Mouse (Mus musculus) lung, embryonic 14.5 days (tissue): Measurements from ENCODE around the gene Fbxw8. TPM values are rescaled to one million over a fixed set of nuclear protein-coding genes. Genes with fewer than 3 reads are reported as not detected.
A peak's percentile ranks its signal among the peaks of the same experiment; 100 is the strongest.

Experiments used
- ATAC-seq: fragments of 200-750 bp; cut with Nextera tagmentation; 2 replicates; pipeline ENCODE4 v1.8.0; 2017; ENCODE audit warnings: mild to moderate bottlenecking, moderate TSS enrichment, moderate library complexity; ENCODE audit not compliant: insufficient read depth
- DNase-seq: peaks from one replicate; pipeline ENCODE4 v3.0.0-alpha.2; 2015
- H3K27ac ChIP-seq: fragments of 300-500 bp; sonication (generic); 2 replicates; pipeline ENCODE4 v1.5.1; 2014; ENCODE audit warnings: low read depth, mild to moderate bottlenecking, moderate library complexity
- H3K27me3 ChIP-seq: fragments of 300-500 bp; sonication (generic); 2 replicates; pipeline ENCODE4 v1.6.1; 2014; ENCODE audit warnings: low read length, control low read depth; ENCODE audit not compliant: insufficient read depth
- H3K36me3 ChIP-seq: fragments of 300-500 bp; sonication (generic); 2 replicates; pipeline ENCODE4 v1.6.1; 2014; ENCODE audit warnings: control low read depth; ENCODE audit not compliant: insufficient read depth
- H3K4me1 ChIP-seq: fragments of 300-500 bp; sonication (generic); 2 replicates; pipeline ENCODE4 v1.6.1; 2014; ENCODE audit warnings: antibody characterized with exemption, control low read depth; ENCODE audit not compliant: insufficient read depth
- H3K4me2 ChIP-seq: fragments of 300-500 bp; sonication (generic); 2 replicates; pipeline ENCODE4 v1.6.1; 2014; ENCODE audit warnings: mild to moderate bottlenecking
- H3K4me3 ChIP-seq: fragments of 300-500 bp; sonication (generic); 2 replicates; pipeline ENCODE4 v1.5.1; 2014; ENCODE audit warnings: low read depth, low read length
- H3K9ac ChIP-seq: fragments of 300-500 bp; sonication (generic); 2 replicates; pipeline ENCODE4 v1.6.1; 2014
- H3K9me3 ChIP-seq: fragments of 300-500 bp; sonication (generic); 2 replicates; pipeline ENCODE4 v1.6.1; 2016; ENCODE audit warnings: low read depth, low read length, control low read depth
- CTCF ChIP-seq: IDR thresholded peaks from 2 replicates; pipeline ENCODE4 v1.5.1; 2016; ENCODE audit warnings: antibody characterized with exemption, low read depth
- WGBS: fragments of 180-500 bp; shearing (Covaris S2); extraction: QIAGEN DNeasy Blood & Tissue Kit; methylation state at CpG from one replicate; pipeline ENCODE4 v1.1.7; 2014; 5-methylcytosine and 5-hydroxymethylcytosine counted together
- polyA plus RNA-seq: library from polyadenylated mRNA; unstranded; fragments of >200 nt; fragmentation: Nextera tagmentation; extraction: Ambion mirVana; gene quantifications from 2 replicates; pipeline ENCODE4 v1.2.1, GENCODE M21; 2014

The Fbxw8 gene
- polyA plus RNA-seq, 1 experiment from 2014 or later: 31.3 TPM

DNA sequence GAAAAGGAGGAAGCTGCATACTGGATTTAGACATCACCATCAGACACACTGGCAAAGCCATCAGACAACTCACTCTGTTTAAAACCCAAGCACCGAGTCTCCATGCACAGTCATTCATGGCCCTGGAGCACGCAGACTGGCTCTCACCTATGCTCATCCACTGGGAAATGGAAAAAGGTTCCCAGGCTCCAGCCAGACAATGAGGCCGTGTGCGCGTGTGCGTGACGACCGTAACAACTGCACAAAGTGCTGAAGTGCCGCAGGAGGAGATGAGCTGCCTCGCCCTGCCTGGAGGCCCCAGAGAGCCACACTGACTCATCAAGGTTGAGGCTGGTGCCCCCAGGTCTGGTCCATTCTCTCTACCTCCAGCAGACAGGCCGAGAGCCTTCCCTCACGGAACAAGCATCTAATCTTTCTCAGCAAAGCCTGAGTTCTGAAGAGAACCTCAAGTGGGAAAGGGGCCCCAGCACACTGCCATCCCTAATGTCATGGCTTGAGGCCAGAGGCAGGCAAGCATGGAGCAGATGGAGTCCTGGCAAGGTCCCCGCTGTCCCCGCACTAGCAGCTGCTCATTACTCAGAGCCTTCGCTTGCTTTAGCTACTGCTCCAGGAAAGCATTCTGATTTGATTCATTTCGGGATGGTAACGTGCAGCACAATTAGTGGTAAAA, 47.0 kb downstream of the Fbxw8 start:
- TF ChIP-seq CTCF: no peak
- DNase-seq: peak; percentile 60
- WGBS: 76% methylated on average over 17 of the region's 17 CpGs
- no peaks in the 10 kb centered on the region for H3K9me3 ChIP-seq
- ATAC-seq: no peak
- no peak overlapping the region for H3K27ac ChIP-seq
- H3K4me1 ChIP-seq: no peaks in the 10 kb centered on the region
- H3K9ac ChIP-seq: no peak overlapping the region
- H3K27me3 ChIP-seq: no peaks in the 10 kb centered on the region
- H3K4me3 ChIP-seq: no peak overlapping the region
- H3K4me2 ChIP-seq: no peak overlapping the region
- peaks cover 69% of the 10 kb centered on the region for H3K36me3 ChIP-seq

DNA sequence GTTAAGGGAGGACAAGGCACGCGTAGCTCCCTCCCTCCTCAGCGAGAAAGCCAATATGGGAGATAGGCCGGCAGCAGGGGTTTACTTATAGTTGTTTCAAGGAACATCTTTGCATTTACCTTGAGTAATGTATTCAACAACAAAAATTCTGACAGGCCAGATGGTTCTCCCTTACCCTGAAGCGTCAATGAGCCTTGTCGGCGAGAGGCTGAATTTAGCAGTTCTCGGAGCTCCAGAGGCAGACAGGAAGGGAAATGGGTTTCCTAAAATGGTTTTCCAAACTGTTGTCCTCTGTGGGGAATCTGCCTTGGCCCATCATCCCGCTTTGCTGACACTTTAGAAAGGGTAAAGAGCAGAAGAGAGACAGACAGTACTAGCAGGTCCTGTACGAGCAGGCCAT, 48.6 kb downstream of the Fbxw8 start:
- H3K9me3 ChIP-seq: no peaks in the 10 kb centered on the region
- H3K4me2 ChIP-seq: no peak overlapping the region
- no peak overlapping the region for H3K27ac ChIP-seq
- no peaks in the 10 kb centered on the region for H3K4me1 ChIP-seq
- ATAC-seq (no peak), DNase-seq (no peak)
- no peak overlapping the region for H3K9ac ChIP-seq
- TF ChIP-seq CTCF: no peak
- no peak overlapping the region for H3K4me3 ChIP-seq
- H3K27me3 ChIP-seq: no peaks in the 10 kb centered on the region
- WGBS: 92% methylated on average over 10 of the region's 10 CpGs
- H3K36me3 ChIP-seq: peaks cover 58% of the 10 kb centered on the region

- Histone ChIP-seq H3K9me3 (no peaks in the 10 kb centered on the region), H3K4me1 (no peaks in the 10 kb centered on the region), H3K9ac (no peak overlapping the region), H3K36me3 (peaks cover 47% of the 10 kb centered on the region), H3K4me2 (no peak overlapping the region), H3K4me3 (no peak overlapping the region), H3K27me3 (no peaks in the 10 kb centered on the region), H3K27ac (no peak overlapping the region)
- no peak for DNase-seq
- no peak for ATAC-seq
- WGBS: 82% methylated on average over 8 of the region's 8 CpGs
- no peak for TF ChIP-seq CTCF
Observed at GRCm38 (mm10) chr5:118105536-118105935, 49.7 kb downstream of the Fbxw8 start.

GRCm38 (mm10) chr5:118099870-118100478, 55.3 kb downstream of the Fbxw8 start:
- ATAC-seq (no peak), DNase-seq (no peak)
- Histone ChIP-seq H3K9me3 (no peaks in the 10 kb centered on the region), H3K27ac (no peak overlapping the region), H3K4me1 (no peaks in the 10 kb centered on the region), H3K4me3 (no peak overlapping the region), H3K4me2 (no peak overlapping the region), H3K36me3 (peaks cover 28% of the 10 kb centered on the region), H3K9ac (no peak overlapping the region), H3K27me3 (no peaks in the 10 kb centered on the region)
- WGBS: 74% methylated on average over 8 of the region's 8 CpGs
- TF ChIP-seq CTCF: no peak

DNA sequence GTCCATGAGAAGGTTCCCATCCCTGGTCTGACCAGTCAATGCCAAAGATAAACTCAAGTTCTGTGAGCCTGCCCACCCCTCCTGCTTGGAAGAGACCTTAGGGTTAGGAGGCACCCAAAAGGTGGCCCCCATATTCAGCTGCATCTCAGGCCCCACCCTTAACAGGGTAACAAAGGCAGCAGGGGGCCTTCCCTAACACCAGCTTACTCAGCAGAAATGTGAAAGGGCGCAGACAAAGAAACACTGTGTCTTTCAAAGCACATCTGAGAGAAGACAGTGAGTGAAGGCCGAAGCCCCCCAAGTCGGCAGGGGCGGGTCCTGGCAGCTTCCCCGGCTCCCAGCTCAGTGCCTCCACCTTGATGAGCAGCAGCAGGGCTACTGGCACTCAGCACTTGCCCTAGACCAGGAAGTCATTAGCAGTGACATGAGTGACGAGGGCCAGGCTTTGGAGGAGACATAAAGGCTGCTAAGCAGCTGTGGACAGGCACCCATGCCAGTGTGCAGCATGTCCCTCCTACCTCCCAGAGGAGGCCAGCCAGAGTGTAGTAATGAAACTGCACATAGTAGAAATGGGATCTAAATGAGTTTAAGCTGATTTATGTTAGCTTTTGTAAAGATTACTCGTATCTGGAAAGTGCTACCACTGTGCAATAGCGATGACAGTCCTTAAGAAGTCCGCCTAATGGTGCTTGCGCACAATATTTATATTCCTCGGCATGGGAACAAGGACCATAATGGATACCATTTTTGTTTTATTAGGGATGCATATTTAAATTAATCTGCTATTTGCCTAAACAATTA, 56.0 kb downstream of the Fbxw8 start:
- Histone ChIP-seq H3K9me3 (no peaks in the 10 kb centered on the region), H3K4me3 (no peak overlapping the region), H3K27me3 (no peaks in the 10 kb centered on the region), H3K4me1 (no peaks in the 10 kb centered on the region), H3K9ac (no peak overlapping the region), H3K27ac (no peak overlapping the region), H3K36me3 (peaks cover 31% of the 10 kb centered on the region), H3K4me2 (no peak overlapping the region)
- ATAC-seq (peak; percentile 58; the same call in 1 of the 2 replicates), DNase-seq (peak; percentile 53)
- TF ChIP-seq CTCF: no peak
- 68% methylated on average over 11 of the region's 11 CpGs for WGBS

DNA sequence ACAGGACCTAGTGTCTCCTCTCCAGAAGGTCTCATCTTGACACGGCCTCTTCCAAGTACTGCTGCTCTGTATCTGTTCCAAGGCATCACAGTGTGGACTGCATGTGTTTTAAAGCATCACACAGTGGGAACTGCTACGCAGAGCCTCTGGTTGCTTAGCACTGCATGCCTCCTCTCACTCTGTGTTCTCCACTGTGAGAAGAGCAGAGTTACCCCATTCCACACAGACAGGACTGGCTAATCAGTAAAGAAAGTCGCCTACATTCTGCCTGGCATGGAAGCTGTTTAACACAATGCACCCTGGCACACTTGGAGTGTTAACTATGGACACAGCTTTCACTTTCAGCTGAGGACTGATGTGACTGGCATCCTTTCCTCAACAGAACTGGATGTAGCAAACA, 58.9 kb downstream of the Fbxw8 start:
- no peak overlapping the region for H3K9ac ChIP-seq
- H3K27ac ChIP-seq: no peak overlapping the region
- no peak overlapping the region for H3K4me3 ChIP-seq
- H3K9me3 ChIP-seq: no peaks in the 10 kb centered on the region
- ATAC-seq (no peak), DNase-seq (no peak)
- H3K27me3 ChIP-seq: no peaks in the 10 kb centered on the region
- no peak overlapping the region for H3K4me2 ChIP-seq
- 82% methylated on average over 3 of the region's 3 CpGs for WGBS
- H3K4me1 ChIP-seq: no peaks in the 10 kb centered on the region
- TF ChIP-seq CTCF: no peak
- H3K36me3 ChIP-seq: peaks cover 59% of the 10 kb centered on the region

GRCm38 (mm10) chr5:118095849-118096248, 59.4 kb downstream of the Fbxw8 start:
- WGBS: 83% methylated on average over 4 of the region's 4 CpGs
- Histone ChIP-seq H3K4me3 (no peak overlapping the region), H3K36me3 (peaks cover 63% of the 10 kb centered on the region), H3K9ac (no peak overlapping the region), H3K4me1 (no peaks in the 10 kb centered on the region), H3K9me3 (no peaks in the 10 kb centered on the region), H3K27ac (no peak overlapping the region), H3K4me2 (no peak overlapping the region), H3K27me3 (no peaks in the 10 kb centered on the region)
- ATAC-seq (no peak), DNase-seq (no peak)
- TF ChIP-seq CTCF: no peak
